Mouse (Mus musculus): Measurements from ENCODE around the gene Riiad1. TPM values are rescaled to one million over a fixed set of nuclear protein-coding genes. Genes with fewer than 3 reads are reported as not detected.

Riiad1 gene
- total RNA-seq, 4 experiments from 2014 or later: 10.6 to 11.8 (median 11.3) TPM

GRCm38 (mm10) chr3:94463926-94464578, 16.1 kb downstream of the Riiad1 start:
- DNase-seq (ENCODE audit: low spot score in 2 of 2): no peak

DNA sequence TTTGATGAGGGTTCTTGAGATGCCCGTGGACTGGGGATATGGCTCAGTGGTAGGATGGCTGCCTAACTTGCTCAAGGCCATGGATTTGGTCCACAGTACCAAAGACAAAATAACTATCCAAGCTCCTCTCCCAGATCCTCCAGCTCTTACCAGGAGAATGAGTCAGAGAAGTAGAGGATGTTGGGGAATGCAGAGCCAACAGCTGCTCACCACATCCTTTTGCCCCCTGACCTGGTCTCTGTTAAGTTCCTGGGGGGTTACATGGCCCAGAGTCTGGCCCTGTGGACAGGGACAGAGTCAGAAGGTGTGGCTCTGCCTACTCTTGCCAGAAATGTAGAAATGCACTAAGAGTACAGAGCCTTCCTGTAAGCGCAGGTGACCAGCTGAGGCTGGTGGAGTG, 20.3 kb downstream of the Riiad1 start:
- DNase-seq (ENCODE audit: low spot score in 2 of 2): no peak

GRCm38 (mm10) chr3:94457055-94457454, 23.1 kb downstream of the Riiad1 start:
- no peak for DNase-seq (ENCODE audit: low spot score in 2 of 2)

GRCm38 (mm10) chr3:94456529-94457000, 23.6 kb downstream of the Riiad1 start:
- DNase-seq (ENCODE audit: low spot score in 2 of 2): peak; percentile 53 to 62

DNA sequence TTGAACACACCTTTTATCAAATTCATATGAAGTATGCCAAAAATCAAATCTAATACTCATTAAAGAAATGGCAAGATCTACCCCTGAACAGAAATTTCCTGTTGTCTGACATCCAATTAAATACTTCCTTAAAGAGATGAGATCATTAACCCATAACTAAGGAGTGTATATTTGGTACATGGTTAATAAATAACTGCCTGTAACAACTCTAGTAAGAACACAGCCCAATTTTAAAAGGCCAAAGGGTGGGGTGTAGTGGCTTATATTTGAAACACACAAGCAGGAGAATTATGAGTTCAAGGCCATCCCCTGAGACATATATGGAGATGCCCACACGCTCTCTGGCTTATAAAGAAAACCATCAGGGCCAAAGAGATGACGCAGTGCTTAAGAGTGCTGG, 30.8 kb downstream of the Riiad1 start:
- DNase-seq (ENCODE audit: low spot score in 2 of 2): no peak

GRCm38 (mm10) chr3:94443597-94443964, 36.6 kb downstream of the Riiad1 start, which contains the start of gene Oaz3:
Gene Oaz3 (minus strand): TSS chr3:94443915.
- DNase-seq (ENCODE audit: low spot score in 2 of 2): no peak

GRCm38 (mm10) chr3:94442951-94443596, 37.1 kb downstream of the Riiad1 start, which contains the start of gene Mrpl9:
Gene Mrpl9 (plus strand): TSS chr3:94443318.
- DNase-seq (ENCODE audit: low spot score in 2 of 2): peak; percentile 90 to 93

GRCm38 (mm10) chr3:94441182-94441581, 39.0 kb downstream of the Riiad1 start:
- DNase-seq (ENCODE audit: low spot score in 2 of 2): no peak

DNA sequence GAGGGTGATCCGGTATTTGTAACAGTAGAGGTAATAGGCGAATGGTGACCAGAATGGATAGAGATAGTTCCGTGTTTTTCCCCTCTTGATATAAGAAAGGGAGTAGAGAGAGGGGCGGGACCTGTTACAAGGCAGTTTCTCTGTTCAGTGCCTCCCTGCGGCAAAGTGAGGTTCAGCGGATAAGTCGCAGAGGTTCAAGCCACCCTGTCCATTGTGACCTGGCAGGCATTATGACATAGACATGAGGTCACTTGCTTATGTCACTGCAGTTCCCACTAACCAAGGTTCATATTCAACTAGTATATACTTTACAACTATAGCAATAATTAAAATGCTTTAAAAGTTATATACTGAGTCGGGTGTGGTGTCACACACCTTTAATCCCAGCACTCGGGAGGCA, 43.7 kb downstream of the Riiad1 start:
- no peak for DNase-seq (ENCODE audit: low spot score in 2 of 2)

DNA sequence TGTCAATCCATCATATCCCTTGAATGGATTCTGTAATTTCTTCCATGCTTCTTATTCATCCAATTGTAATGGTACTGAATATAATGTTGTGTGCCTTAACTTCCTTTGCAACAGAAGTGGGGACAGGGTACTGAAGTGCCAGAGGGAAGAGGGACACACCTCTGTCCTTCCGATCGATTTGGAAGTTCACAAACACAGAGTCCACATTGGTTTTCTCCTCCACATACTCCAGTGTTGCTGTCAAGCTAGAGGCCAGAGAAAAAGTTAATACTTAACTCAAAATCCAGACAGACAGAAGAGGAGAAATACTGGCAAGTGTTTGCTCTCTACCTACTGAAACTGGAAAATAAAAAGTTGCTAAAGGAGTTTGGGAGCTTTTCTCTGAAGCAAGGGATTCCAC, 45.8 kb downstream of the Riiad1 start:
- no peak for DNase-seq (ENCODE audit: low spot score in 2 of 2)

- DNase-seq (ENCODE audit: low spot score in 2 of 2): no peak
Observed at GRCm38 (mm10) chr3:94430980-94431379, 49.2 kb downstream of the Riiad1 start.

Other genes starting within 250 kb of the Riiad1 start
- not detected for gene Gm4778, start 216.3 kb downstream of the Riiad1 start, total RNA-seq (2022)
- 1 to 10 TPM; 5.5 to 7.3 (median 6.0) TPM for gene Them4, start 170.3 kb downstream of the Riiad1 start, total RNA-seq (2022)
- not detected for gene Them5, start 138.2 kb downstream of the Riiad1 start, total RNA-seq (2022)
- gene C2cd4d, start 117.9 kb downstream of the Riiad1 start, total RNA-seq (2022): not detected
- gene Rorc, start 107.5 kb downstream of the Riiad1 start, total RNA-seq (2022): 100 to 1,000 TPM in 3 of 4 experiments, 10 to 100 TPM in 1; 97.2 to 109 (median 105) TPM
- under 1 TPM; 0.29 to 0.40 (median 0.33) TPM for gene Lingo4, start 81.8 kb downstream of the Riiad1 start, total RNA-seq (2022)
- gene Tdrkh, start 67.1 kb downstream of the Riiad1 start, total RNA-seq (2022): 1 to 10 TPM; 5.3 to 6.6 (median 6.1) TPM
- gene Mrpl9, start 37.0 kb downstream of the Riiad1 start, total RNA-seq (2022): 10 to 100 TPM; 29.1 to 33.8 (median 32.0) TPM
- gene Oaz3, start 36.4 kb downstream of the Riiad1 start, total RNA-seq (2022): not detected
- not detected for gene Celf3, start 2.0 kb downstream of the Riiad1 start, total RNA-seq (2022)
- gene Snx27, start 102.4 kb upstream of the Riiad1 start, total RNA-seq (2022): 10 to 100 TPM; 33.6 to 45.8 (median 36.6) TPM
- gene Gm10972, start 162.8 kb upstream of the Riiad1 start, total RNA-seq (2022): not detected
- gene Tuft1, start 178.5 kb upstream of the Riiad1 start, total RNA-seq (2022): 1 to 10 TPM in 2 of 4 experiments, under 1 TPM in 2; 0.46 to 1.7 (median 1.0) TPM
- 1 to 10 TPM in 3 of 4 experiments, not detected in 1; 1.8 to 4.0 (median 3.8) TPM for gene Selenbp2, start 213.2 kb upstream of the Riiad1 start, total RNA-seq (2022)

Measured in gastrocnemius, adult 8-10 months (tissue).